Mouse (Mus musculus): ENCODE data around the gene Ccdc86.

- TF ChIP-seq CTCF (IDR thresholded peaks at IDR 0.05) (no peak), EP300 (IDR thresholded peaks at IDR 0.05; ENCODE audit: insufficient read depth, low read depth, low read length) (no peak)
Measured at GRCm38 (mm10) chr19:10970457-10970856, 21.4 kb upstream of the Ccdc86 start.

All from heart, adult 2 months (tissue).